Mouse (Mus musculus) common myeloid progenitor, adult 5-6 weeks (primary cell): ENCODE measurements around the gene Macrod2. TPM values are rescaled to one million over a fixed set of nuclear protein-coding genes. Genes with fewer than 3 reads are reported as not detected.

Source experiments
- ATAC-seq: replicated peaks from 2 replicates; pipeline ENCODE4 v1.8.0; 2016; ENCODE audit warnings: low read depth, mild to moderate bottlenecking, moderate TSS enrichment, inconsistent platforms; ENCODE audit not compliant: poor library complexity, severe bottlenecking
- total RNA-seq: library from RNA; stranded (forward); fragments of 200-1000, 187-1606 nt; gene quantifications from 2 replicates; pipeline ENCODE4 v1.2.3, GENCODE M21; 2017

Macrod2 gene
- total RNA-seq, 1 experiment from 2014 or later: 10.0 TPM

DNA sequence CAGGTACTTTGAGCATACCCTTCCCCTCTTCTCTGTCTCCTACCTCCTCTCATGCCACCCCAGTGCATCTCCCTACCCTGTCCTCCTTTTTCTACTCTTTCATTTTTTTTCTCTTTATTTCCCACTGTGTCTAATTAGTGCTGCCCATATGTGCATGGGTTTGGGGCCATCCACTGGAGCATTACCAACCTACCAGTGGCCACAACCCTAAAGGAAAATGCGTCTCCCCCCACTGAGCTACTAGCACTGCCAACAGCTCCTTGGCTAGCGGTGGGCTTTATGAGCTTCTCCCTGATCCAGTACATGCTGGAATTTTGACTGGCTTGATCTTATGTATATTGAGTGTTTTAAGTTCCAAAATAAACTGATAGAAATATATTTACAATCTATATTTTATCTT, 1949.6 kb downstream of the Macrod2 start:
- ATAC-seq: no peak

DNA sequence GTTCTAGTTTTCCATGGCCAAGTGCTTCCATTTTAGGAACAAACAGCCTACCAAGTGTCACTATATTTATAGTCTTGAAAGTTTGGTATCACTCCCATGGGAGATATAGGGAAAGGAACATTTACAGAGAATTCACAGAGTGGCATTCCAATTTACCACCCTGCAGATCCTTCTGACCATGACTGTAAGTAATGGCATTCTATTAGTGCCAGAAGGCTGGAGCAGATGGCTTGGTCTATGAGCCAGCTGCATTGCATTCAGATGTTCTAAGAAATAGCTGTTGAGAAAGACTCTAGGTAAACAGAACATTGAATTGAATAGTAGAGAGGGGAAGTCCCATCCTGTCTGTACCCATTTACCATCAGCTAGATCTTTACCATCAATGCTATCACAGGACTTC, 1954.7 kb downstream of the Macrod2 start:
- no peak for ATAC-seq

- no peak for ATAC-seq
These were observed 1967.8 kb downstream of the Macrod2 start for GRCm38 (mm10) chr2:142362888-142363287.

GRCm38 (mm10) chr2:142373978-142374377, 1978.9 kb downstream of the Macrod2 start:
- no peak for ATAC-seq

DNA sequence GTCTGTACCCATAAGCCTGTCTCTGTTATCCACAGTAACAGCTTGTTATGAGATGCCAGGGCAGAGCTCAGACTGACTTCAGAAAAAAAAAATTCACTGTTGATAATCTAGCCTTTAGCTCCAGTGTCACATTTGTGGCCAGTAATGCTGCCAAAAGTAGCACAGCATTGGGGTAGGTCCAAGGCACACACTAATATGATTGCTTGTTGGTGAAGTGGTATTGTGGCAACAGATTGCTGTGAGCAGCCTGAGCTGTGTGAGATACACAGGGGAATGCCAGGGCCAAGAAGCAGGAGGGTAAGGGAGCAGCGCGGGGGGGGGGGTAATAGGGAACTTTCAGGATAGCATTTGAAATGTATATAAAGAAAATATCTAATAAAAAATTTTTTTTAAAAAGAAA, 1985.5 kb downstream of the Macrod2 start:
- no peak for ATAC-seq

DNA sequence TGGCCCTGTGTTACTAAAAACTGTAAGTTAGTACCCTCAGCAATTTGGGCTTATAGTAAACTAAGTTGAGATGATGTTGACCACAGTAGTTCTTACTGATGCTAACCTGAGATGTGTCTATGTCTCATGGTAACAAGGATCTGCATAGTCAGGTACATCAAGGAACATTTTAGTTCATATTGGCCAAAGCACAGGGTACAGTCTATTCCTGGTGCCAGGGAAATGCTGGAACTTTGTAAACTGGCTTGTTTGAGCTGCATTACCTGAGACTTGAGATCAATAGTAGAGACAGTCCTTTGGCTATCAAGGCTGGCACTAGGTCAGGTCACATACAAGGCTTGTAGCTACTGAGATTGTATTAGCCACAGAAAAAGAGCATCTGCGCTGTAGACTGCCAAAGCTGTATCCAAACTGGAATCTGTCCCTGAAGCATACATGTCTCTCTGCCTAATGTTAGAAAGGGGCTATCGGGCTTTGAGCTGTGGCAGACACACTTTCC, 1986.0 kb downstream of the Macrod2 start:
- ATAC-seq: no peak

DNA sequence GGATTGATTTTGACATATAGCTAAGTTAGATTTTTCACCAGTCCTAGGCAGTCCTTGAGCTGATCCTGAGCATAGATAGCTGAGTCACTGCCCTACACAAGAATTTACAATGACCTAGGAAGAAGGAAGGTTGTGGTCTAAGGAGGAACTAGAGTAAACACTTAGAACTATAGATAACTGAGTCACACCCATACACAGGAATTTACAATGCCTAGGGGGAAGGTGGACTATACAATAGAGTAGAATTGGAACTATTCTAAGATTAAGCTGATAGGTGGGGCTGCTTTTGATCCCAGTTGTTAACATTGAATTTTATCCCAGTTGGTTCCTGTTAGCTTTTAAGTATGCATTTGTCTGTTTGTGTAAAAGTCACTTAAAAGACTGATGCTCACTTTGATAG, 1998.4 kb downstream of the Macrod2 start:
- ATAC-seq: no peak

GRCm38 (mm10) chr2:142399490-142399889, 2004.4 kb downstream of the Macrod2 start:
- no peak for ATAC-seq

DNA sequence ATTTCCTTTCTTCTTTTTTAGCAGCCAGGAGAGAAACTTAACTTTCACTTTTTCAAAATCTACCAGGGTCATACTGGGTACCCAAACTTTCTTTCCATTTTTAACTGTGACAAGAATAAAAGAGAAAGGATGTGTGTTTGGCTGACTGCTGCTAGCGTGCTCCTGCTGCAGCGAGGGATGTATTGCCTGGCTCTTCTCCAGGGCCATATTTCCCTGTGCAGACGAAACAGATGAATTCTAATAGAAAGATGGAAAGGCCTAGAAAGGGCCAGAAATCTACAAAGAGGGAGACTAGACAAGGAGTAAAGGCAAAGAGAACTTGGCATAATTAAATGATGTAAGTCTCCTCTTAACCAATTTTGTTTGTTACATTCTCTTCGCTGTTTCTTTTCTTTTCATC, 2005.7 kb downstream of the Macrod2 start:
- ATAC-seq: no peak

DNA sequence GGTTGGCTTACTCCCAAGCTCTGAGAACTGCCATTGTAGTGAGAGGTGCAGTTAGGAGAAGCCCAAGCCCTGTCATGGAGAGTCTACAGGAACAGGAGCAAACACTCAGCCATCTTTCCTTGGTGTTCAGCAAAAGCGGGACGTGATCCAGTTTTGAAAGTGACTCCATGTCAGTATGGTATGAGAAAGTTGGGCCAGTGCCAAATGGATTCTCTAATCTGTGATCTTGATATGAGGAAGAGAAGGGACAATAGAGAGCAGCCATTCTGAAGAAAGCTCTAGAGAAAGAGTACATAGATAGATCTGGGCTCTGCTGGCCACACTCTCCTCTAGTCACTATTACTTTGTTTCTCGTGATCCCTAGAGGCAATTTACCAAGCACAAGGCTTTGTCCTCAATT, 2006.2 kb downstream of the Macrod2 start:
- ATAC-seq: no peak

DNA sequence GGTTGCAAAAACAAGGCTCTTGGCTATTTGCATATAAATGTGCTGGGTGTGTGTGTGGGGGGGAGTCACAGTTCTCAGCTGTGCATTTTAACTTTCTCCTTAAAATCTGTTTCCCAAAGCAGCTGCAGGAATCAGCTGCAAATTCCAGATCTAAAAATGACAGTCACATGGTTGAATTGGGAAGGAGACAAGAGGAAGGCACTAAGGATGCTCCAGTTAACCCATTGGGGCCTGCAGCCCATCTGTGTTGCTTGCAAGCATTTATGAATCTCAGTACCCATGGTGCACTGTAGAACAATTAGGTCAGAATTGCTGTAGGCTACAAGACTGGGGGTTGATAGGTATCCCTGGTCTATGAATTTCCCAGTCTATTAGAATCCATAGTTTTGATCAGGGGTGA, 2008.3 kb downstream of the Macrod2 start:
- ATAC-seq: no peak

DNA sequence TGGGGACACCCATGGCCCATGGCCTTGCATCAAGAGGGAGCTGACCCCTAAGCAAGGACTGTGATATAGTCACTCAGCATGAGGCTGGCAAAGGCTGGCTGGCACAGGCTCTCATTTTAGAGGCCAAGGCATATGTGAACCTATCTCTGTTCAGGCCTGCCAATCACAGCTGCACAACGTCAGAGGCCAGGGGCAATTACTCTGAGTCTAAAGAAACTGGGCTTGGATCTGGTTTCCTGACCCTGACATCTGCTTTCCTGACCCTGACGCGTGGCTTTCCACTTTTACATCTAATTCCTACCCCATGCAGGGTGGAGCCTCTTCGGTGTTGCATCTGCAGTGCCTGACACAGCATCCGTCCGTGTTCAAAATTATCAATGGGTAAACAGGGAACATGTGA, 2009.2 kb downstream of the Macrod2 start:
- no peak for ATAC-seq

GRCm38 (mm10) chr2:142407341-142407740, 2012.2 kb downstream of the Macrod2 start:
- ATAC-seq: no peak

DNA sequence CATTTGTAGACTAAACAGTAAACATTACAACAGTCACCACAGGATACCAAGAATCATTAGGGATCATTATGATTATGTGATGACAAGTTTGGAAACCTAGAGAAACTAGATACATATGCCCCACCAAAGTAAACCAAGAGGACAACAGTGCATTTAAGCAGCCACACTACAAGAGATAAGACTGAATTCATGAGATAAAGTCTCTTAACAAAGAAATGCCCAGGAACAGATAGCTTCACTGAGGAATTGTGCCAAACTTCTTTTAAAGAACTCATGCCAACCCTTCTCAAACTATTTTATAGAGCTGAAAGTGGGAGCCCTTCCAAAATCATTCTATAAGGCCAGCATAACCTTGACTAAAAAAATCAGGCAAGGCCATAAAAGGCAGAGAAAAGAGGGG, 2015.0 kb downstream of the Macrod2 start:
- ATAC-seq: no peak

DNA sequence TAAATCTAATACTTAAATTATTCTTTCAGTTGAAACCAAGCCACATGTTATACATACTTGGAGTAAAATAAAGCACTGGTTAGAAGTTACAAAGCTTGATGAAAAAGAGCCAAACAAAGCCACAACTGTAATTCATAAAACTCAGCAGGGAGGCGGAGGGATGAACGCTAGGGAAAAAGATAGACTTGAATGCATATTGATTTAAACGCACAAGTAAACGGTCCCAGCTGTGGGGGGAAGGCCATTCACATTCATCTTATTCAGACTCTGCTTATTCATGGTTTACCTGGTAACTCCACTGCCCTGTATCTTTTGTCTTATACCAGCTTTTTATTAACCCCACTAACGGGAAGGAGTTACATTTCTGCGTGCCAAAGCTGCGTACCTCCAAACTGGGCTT, 2038.0 kb downstream of the Macrod2 start:
- no peak for ATAC-seq

DNA sequence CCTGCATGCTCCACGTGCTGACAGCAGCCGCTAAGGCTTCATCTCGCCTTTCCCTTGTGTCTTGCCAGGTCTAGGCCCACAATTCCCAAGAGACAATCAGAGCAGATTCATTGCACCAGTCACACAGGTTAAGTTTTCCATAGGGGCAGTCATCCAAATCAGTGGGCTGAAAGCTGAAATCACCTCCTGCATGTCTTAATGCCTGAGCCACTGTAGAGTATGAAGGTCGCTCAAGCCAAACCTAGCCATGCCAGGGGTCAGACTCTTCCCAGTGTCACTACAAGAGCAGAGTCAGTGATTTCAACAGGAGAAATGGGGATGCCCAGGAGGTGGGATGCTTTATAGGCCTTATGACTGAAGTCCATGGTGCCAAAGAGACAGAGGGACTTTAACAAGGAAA, 2039.6 kb downstream of the Macrod2 start:
- ATAC-seq: no peak

- no peak for ATAC-seq
These were observed 2042.7 kb downstream of the Macrod2 start for GRCm38 (mm10) chr2:142437606-142438461.

Other genes starting within 250 kb of the Macrod2 start
- not detected in 2 replicates for gene Gm17374, start 243.3 kb upstream of the Macrod2 start, total RNA-seq
- gene Esf1, start 224.7 kb upstream of the Macrod2 start, total RNA-seq: 97.0 and 119 TPM in 2 replicates
- gene Ndufaf5, start 224.7 kb upstream of the Macrod2 start, total RNA-seq: 23.1 and 34.8 TPM in 2 replicates
- not detected in 2 replicates for gene Sel1l2, start 5.6 kb upstream of the Macrod2 start, total RNA-seq